Mouse (Mus musculus) Patski (cell line): ENCODE results near the gene Smarcc1. TPM values are rescaled to one million over a fixed set of nuclear protein-coding genes. Genes with fewer than 3 reads are reported as not detected.

Source experiments
- ATAC-seq: fragments of 100-300 bp; one replicate; pipeline ENCODE4 v1.8.0; 2021
- CTCF ChIA-PET: fragments of 350-600 bp; sonication (Branson Sonifier 250); formaldehyde crosslinking; loops from one replicate; lab custom pipeline; 2022; ENCODE audit warnings: inconsistent platforms; lab: Charles Lee
- POLR2A ChIA-PET: fragments of 350-600 bp; sonication (Branson Sonifier 250); formaldehyde crosslinking; loops from one replicate; lab custom pipeline; 2022; ENCODE audit warnings: antibody characterized with exemption, inconsistent platforms; lab: Charles Lee
- DNase-seq: peaks from one replicate; pipeline ENCODE4 v3.0.0-alpha.2; 2011; ENCODE audit warnings: low read depth, low spot score
- H3K27me3 ChIP-seq: fragments of 371-371 bp; one replicate; pipeline ENCODE4 v1.5.1; 2021
- CTCF ChIP-seq: fragments of 100-300 bp; IDR thresholded peaks from one replicate; pipeline ENCODE4 v1.5.1; 2021
- in situ Hi-C: fragments of 300-500 bp; cut with MboI; formaldehyde crosslinking; loops from 3 replicates; pipeline ENCODE4 v1.11.1; 2018; ENCODE audit warnings: low pct_unique_long_range_greater_than_20kb, mixed read lengths
- polyA plus RNA-seq: library from polyadenylated mRNA; unstranded; gene quantifications from one replicate; pipeline ENCODE4 v1.2.3, GENCODE M21; 2021

Smarcc1 gene
- polyA plus RNA-seq, 1 experiment from 2014 or later: 65.4 TPM

- peaks cover 3% of the 10 kb centered on the region for H3K27me3 ChIP-seq
- POLR2A ChIA-PET: no interaction called here
- in situ Hi-C loops: loop anchor here (5.0 kb wide), 1 partner anchor 42 kb away; no protein-coding TSS in a partner anchor
- CTCF ChIA-PET: no interaction called here
- no peak for ATAC-seq
- no peak for TF ChIP-seq CTCF
- DNase-seq: no peak
These were observed 132.5 kb downstream of the Smarcc1 start for GRCm38 (mm10) chr9:110249823-110250543.

DNA sequence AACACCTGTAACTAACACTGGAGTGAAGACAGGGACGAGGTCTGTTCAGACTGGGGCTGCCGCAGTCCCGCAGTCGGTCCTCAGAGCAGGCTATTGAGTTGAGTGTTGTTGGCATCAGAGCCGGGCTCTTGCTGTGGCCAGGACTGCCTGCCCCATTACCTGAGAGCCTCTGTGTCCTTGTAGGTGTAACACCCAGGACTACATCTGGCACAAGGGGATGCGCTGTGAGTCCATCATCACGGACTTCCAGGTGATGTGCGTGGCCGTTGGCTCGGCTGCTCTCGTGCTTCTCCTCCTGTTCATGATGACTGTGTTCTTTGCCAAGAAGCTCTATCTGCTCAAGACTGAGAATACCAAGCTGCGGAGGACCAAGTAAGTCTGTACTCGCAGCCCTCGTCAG, 133.3 kb downstream of the Smarcc1 start:
- in situ Hi-C loops: no loop called here
- CTCF ChIA-PET: no interaction called here
- H3K27me3 ChIP-seq: peaks cover 3% of the 10 kb centered on the region
- POLR2A ChIA-PET: no interaction called here
- TF ChIP-seq CTCF: no peak
- DNase-seq (no peak), ATAC-seq (no peak)

GRCm38 (mm10) chr9:110255407-110256019, 138.0 kb downstream of the Smarcc1 start:
- peaks cover 3% of the 10 kb centered on the region for H3K27me3 ChIP-seq
- no peak for TF ChIP-seq CTCF
- ATAC-seq (no peak), DNase-seq (no peak)
- in situ Hi-C loops: no loop called here
- POLR2A ChIA-PET: no interaction called here
- CTCF ChIA-PET: no interaction called here

GRCm38 (mm10) chr9:110258646-110259045, 141.1 kb downstream of the Smarcc1 start:
- ChIA-PET POLR2A (no interaction called here), CTCF (interaction anchor here (2.0 kb wide), 1 partner anchor 38 kb away, joined by 4 read pairs; no protein-coding TSS in a partner anchor)
- no peak for TF ChIP-seq CTCF
- in situ Hi-C loops: no loop called here
- no peaks in the 10 kb centered on the region for H3K27me3 ChIP-seq
- ATAC-seq: no peak
- DNase-seq: no peak

DNA sequence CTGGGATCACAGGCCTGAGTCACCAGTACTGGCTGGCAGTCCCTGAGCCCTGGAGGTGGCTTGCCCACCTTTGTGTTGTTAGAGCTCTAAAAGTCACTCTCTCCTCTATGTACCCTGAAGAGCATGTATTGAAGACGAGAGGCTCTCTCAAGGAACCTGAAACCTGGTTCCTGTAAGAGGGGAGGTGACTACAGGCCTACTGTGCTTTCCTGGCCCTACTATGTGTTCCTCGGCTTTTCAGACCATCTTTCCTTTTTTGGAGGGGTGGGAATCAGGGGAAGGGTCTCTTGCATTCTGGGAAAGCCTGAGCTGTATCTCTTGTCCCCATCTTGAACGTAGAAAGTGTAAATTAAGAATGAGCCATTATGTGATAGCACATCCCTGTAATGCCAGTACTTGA, 141.6 kb downstream of the Smarcc1 start:
- no peaks in the 10 kb centered on the region for H3K27me3 ChIP-seq
- in situ Hi-C loops: no loop called here
- ATAC-seq (no peak), DNase-seq (no peak)
- no peak for TF ChIP-seq CTCF
- ChIA-PET CTCF (no interaction called here), POLR2A (interaction anchor here (0.6 to 0.7 kb wide), 2 partner anchors 13 to 15 kb away, joined by 3 to 9 read pairs; no protein-coding TSS in a partner anchor)

DNA sequence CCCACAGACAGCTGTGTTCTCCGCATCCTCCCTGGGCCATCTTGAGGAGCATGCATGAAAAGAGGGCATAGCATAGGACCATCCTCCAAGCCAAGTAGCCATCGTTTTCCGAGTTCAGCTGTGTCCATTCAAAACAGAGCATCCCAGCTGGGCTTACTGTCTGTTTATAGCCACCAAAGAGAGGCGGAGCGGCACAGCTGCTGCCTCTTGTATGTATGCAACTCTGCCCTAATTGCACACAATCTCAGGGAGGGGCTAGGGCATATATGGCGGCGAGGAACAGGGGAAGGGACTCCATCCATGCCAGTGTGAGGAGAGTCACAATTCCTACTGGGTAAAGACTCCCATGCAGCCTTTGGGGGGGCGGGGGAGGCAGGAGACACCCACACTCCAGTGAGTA, 145.7 kb downstream of the Smarcc1 start:
- H3K27me3 ChIP-seq: peaks cover 4% of the 10 kb centered on the region
- ChIA-PET CTCF (no interaction called here), POLR2A (no interaction called here)
- no peak for TF ChIP-seq CTCF
- in situ Hi-C loops: no loop called here
- no peak for ATAC-seq
- DNase-seq: no peak

- DNase-seq: no peak
- POLR2A ChIA-PET: interaction anchor here (0.5 kb wide), 1 partner anchor 345 kb away, joined by 3 read pairs; no protein-coding TSS in a partner anchor
- in situ Hi-C loops: no loop called here
- CTCF ChIA-PET: no interaction called here
- no peak for TF ChIP-seq CTCF
- H3K27me3 ChIP-seq: peaks cover 4% of the 10 kb centered on the region
- no peak for ATAC-seq
These were observed 147.5 kb downstream of the Smarcc1 start for GRCm38 (mm10) chr9:110264991-110265390.

DNA sequence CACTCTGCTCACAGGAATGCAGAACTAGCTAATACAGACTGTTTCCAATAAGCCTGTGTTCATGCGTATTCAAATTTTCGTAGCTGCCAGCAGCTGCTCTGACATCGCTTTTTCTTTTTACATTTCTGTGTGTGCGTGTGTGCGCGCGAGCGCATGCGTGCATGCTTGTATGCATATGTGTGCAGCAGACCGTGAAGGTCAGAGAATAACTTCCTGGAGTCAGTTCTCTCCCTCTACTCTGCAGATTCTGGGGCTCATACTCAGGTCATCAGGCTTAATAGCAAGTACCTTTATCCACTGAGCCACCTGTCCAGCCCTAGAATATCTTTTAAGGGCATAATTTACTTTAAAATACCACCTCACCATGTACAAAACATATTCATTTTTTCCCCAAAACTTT, 150.9 kb downstream of the Smarcc1 start:
- TF ChIP-seq CTCF: no peak
- H3K27me3 ChIP-seq: peaks cover 4% of the 10 kb centered on the region
- in situ Hi-C loops: no loop called here
- ATAC-seq (no peak), DNase-seq (no peak)
- CTCF ChIA-PET: no interaction called here
- POLR2A ChIA-PET: no interaction called here

DNA sequence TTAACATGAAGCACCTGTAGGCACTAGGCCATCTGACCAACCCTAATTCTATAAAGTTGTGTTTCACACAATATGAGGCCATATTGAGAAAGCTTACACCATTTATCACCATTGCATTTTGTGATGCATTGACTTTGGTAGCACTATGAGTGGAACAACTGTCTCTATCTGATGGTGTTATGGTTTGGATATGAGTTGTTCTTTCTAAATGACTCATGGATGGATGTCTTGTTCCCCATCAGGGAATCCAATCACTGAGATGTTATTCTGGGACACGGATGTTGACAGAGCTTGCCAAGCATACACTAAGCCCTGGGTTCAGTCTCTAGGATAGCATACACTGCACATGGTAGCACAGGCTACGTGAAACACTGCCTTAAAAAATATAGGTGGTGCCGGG, 154.8 kb downstream of the Smarcc1 start:
- H3K27me3 ChIP-seq: peaks cover 4% of the 10 kb centered on the region
- POLR2A ChIA-PET: interaction anchor here (0.6 kb wide), 2 partner anchors 35 to 47 kb away, joined by 3 to 4 read pairs; no protein-coding TSS in a partner anchor
- ATAC-seq (no peak), DNase-seq (no peak)
- CTCF ChIA-PET: no interaction called here
- TF ChIP-seq CTCF: no peak
- in situ Hi-C loops: no loop called here

DNA sequence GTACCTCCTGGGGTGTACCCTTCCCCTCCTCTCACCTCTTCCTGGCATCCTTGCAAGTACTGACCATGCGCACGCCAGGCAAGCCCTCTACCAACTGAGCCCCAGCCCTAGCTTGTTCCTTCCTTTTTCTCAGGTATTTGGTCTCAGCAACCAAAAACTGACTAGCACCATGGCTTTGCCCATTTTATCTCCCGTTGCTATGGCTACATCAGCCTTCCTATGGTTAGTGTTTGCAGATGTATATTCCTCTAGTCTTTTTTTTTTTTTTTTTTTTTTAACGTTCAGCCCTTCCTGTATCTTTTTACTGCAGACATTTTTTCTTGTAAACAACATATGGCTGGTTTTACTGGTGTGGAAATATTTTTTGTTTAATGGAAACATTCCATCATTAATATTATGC, 156.0 kb downstream of the Smarcc1 start:
- DNase-seq (no peak), ATAC-seq (no peak)
- ChIA-PET CTCF (no interaction called here), POLR2A (interaction anchor here (0.6 kb wide), 1 partner anchor 14 kb away, joined by 9 read pairs; no protein-coding TSS in a partner anchor)
- H3K27me3 ChIP-seq: no peaks in the 10 kb centered on the region
- in situ Hi-C loops: no loop called here
- TF ChIP-seq CTCF: no peak

- in situ Hi-C loops: no loop called here
- DNase-seq (no peak), ATAC-seq (no peak)
- no peak for TF ChIP-seq CTCF
- no peaks in the 10 kb centered on the region for H3K27me3 ChIP-seq
- ChIA-PET POLR2A (no interaction called here), CTCF (no interaction called here)
These were observed 158.4 kb downstream of the Smarcc1 start for GRCm38 (mm10) chr9:110275882-110276281.
